Mouse (Mus musculus): Measurements from ENCODE around the gene Dnah14. TPM values are rescaled to one million over a fixed set of nuclear protein-coding genes. Genes with fewer than 3 reads are reported as not detected.

The Dnah14 gene
- polyA plus RNA-seq, 1 experiment from 2014 or later, result 1.6 TPM

DNA sequence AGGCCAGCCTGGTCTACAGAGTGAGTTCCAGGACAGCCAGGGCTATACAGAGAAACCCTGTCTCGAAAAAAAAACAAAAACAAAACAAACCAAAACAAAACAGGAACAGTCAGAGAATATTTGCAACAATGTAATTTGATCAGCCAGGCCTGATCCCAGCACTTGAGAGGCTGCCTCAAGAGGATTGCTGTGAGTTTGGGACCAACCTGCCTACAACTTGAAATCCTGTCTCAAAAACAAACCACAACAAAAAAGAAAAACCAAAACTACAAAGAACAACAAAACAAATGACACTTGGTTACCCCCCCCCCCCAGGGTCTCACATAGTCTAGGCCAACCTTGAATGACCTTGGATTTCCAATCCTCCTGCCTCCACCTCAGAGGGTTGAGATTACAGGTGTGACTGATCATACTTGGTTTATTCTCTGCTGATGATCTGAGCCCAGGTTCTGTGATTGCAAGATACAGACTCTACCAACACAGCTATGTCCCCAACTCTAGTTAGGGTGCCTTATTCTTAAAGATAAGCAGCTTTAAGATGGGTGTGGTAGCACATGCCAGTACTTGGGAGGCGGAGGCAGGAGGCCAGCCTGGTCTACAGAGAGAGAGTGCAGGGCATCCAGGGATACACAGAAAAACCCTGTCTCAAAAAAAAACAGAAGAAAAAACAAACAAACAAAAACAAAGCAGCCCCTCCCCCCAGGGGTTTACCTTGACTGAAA, 285.0 kb downstream of the Dnah14 start:
- Histone ChIP-seq H3K4me3 (no peak overlapping the region), H3K9me3 (no peaks in the 10 kb centered on the region), H3K36me3 (no peaks in the 10 kb centered on the region), H3K9ac (no peak overlapping the region), H3K4me1 (peaks cover 4% of the 10 kb centered on the region; the same call in 1 of the 2 replicates), H3K4me2 (replicated peaks) (no peak overlapping the region), H3K27me3 (no peaks in the 10 kb centered on the region), H3K27ac (no peak overlapping the region)
- ATAC-seq (ENCODE audit: insufficient number of reproducible peaks, insufficient read depth, low FRiP score, low TSS enrichment), result no peak
- 78% methylated on average over 2 of the region's 2 CpGs for WGBS

DNA sequence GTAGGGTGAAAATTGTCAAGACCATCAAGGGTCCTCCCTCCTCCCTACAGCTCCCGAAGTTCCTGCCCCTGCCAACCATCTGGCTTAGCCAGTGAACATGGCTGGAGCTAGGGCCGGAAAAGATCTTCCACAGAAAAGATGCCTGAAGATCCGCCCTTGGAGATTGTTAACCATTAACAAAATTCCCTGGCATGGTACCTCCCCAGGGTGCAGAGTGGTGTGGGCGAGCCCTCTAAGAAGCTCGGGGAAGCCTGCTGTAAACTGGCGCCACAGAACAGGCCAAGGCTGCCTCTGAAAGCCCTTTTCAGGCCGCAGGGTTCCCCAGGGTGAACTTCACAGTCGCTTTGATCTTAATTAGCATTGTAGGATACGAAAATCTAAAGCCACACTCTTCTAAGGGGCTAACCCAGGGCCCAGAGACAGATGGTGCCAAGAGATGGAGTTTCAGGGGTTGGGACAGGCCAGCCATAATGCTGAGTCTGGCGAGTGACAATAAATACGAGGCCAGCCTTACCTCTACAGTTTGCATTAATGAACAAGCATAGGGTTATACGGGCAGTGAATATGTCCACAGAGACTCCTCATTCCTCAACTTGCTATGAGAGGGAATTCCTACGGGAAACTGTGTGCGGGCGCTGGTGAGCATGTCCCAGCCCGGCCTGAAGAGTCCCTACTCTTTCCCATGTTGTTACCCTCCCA, 286.5 kb downstream of the Dnah14 start:
- Histone ChIP-seq H3K9ac (no peak overlapping the region), H3K9me3 (no peaks in the 10 kb centered on the region), H3K27me3 (no peaks in the 10 kb centered on the region), H3K27ac (no peak overlapping the region), H3K4me3 (no peak overlapping the region), H3K4me1 (peaks cover 4% of the 10 kb centered on the region; the same call in 1 of the 2 replicates), H3K4me2 (replicated peaks) (no peak overlapping the region), H3K36me3 (no peaks in the 10 kb centered on the region)
- ATAC-seq (ENCODE audit: insufficient number of reproducible peaks, insufficient read depth, low FRiP score, low TSS enrichment), result no peak
- 59% methylated on average over 16 of the region's 16 CpGs for WGBS

DNA sequence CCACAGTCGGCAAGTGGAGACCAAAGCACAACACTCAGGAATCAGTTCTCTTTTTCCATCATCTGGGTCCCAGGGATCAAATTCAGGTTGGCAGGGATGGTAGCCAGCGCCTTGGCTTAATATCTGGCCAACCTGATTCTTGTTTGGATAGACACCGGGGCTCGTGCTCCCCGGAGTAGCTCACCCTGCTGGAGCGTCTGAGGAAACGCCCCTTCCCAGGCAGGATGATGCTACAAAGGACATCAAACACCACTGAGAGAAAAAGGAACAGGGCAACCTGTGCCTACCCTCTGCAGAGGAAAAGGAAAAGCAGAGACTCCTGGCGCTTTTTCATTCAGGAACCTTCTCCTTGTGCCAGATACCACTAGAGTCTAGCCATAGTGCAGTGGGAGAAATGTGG, 287.1 kb downstream of the Dnah14 start:
- WGBS, result 37% methylated on average over 8 of the region's 8 CpGs
- peaks cover 4% of the 10 kb centered on the region; the same call in 1 of the 2 replicates for H3K4me1 ChIP-seq
- no peak overlapping the region for H3K9ac ChIP-seq
- no peaks in the 10 kb centered on the region for H3K36me3 ChIP-seq
- no peaks in the 10 kb centered on the region for H3K9me3 ChIP-seq
- no peak for ATAC-seq (ENCODE audit: insufficient number of reproducible peaks, insufficient read depth, low FRiP score, low TSS enrichment)
- no peak overlapping the region for H3K4me2 ChIP-seq (replicated peaks)
- H3K4me3 ChIP-seq, result no peak overlapping the region
- H3K27me3 ChIP-seq, result no peaks in the 10 kb centered on the region
- no peak overlapping the region for H3K27ac ChIP-seq

Other genes starting within 250 kb of the Dnah14 start
- gene Cnih3, start 223.9 kb upstream of the Dnah14 start, polyA plus RNA-seq (2016; fragmentation: Nextera tagmentation; extraction: Ambion mirVana), result 0.54 and 0.70 TPM in 2 replicates
- 0.09 TPM in 1 of 2 replicates, not detected in the other for gene Ccdc121, start 65.1 kb upstream of the Dnah14 start, polyA plus RNA-seq (2016; fragmentation: Nextera tagmentation; extraction: Ambion mirVana)

All from embryonic facial prominence, embryonic 12.5 days (tissue).